Mouse (Mus musculus) fat pad, adult 2 months (tissue): ENCODE measurements around the gene Ankrd52.

ENCODE experiments used
- DNase-seq: peaks from one replicate; pipeline ENCODE4 v3.0.0-alpha.2; 2011; ENCODE audit warnings: low read depth, low spot score; ENCODE audit errors: extremely low read depth

The Ankrd52 gene

DNA sequence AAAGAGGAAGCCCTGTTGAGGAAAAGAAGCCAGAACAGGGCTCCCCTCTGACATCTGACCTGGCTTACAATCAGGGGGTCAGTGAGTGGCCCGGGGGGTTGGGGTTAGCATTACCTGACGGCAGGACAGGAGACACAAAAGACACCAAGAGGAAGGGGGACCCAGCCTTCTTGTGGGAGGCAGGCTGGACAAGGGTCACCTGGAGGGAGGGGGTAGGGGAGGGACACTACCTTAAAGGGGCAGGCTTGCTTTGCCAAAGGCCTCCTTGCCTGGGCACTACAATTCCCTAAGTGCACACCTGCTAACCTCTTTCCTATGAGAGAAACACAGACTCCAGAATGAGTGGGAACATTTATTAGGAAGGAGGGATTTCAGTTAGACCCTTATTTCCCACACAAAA, 24.1 kb downstream of the Ankrd52 start, which contains the start of gene Slc39a5:
TSS of gene Slc39a5 (minus strand) at position 174 of the 400 bp plus-strand sequence.
- no peak for DNase-seq

DNA sequence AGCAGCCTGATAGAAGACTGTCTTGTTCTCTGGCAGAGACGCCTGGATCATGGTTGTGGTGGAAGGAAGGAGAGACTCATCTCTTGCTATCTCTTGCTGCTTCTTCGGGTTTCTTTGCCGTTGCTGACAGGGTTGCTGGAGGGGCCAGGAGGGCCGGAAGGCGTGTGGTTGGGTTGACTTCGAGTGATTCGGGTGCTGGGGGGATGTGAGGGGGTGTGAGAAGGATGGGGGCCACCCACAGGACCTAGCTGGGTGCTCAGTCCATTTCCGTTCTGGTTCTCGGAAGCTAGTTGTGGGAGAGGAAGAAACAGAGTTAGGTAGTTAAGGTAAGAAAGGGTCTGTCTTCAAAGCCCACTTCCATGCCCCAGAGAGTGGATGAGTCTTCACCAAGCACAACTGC, 24.7 kb downstream of the Ankrd52 start:
- no peak for DNase-seq

DNA sequence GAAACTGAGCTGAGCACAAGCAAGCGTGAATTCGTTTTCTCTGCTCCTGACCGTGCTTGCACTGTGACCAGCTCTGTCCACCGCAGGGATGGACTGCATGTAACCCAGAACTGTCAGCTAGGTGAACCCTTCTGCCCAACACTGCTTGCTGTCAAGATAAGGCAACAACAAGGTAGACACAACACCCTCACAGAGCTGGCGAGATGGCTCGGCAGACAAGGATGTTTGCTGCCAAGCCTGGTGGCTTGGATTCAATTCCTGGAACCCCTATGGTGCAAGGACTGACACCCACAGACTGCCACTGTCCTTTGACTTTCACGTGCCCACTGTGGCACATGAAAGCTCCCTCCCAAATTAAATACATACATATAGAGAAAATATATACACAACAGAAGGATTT, 27.0 kb downstream of the Ankrd52 start:
- DNase-seq: no peak

- no peak for DNase-seq
Observed at GRCm38 (mm10) chr10:128408591-128409535, 31.9 kb downstream of the Ankrd52 start.

GRCm38 (mm10) chr10:128409692-128410559, 33.0 kb downstream of the Ankrd52 start:
- DNase-seq: peak; percentile 86

DNA sequence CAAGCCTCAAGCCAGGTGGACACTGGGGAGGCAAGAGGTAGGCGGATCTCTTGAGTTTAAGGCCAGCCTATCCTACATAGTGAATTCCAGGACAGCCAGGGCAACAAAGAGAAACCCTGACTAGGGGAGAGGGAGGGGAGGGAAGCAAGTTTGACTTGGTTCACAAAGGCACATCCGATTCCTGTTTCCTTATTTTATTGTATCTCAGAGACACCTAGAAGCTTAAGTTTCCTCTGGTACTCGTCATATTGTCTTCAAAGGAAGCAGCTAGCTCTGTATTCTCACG, 33.6 kb downstream of the Ankrd52 start:
- no peak for DNase-seq

- DNase-seq: peak; percentile 61
Observed at GRCm38 (mm10) chr10:128411211-128412054, 34.5 kb downstream of the Ankrd52 start, which contains the start of the genes Nabp2 and Rnf41. Gene Nabp2 (minus strand): TSS chr10:128411492. Gene Rnf41 (plus strand): TSS chr10:128411657.

DNA sequence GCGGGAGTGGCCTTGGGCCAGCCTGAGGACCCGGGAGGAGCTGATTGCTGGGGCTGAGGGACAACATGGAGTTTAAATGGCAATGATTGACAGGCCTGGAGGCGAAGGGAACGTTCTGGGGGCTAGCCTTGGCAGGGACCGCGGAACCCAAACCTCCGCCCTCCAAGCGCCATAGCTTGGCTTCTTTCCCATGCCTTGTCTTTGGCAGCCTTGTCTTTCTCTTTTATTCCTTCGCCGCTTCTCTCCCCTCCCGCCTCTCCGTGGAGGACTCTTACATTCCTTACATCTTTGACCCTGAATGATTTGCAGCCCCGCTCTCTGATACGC, 35.1 kb downstream of the Ankrd52 start:
- DNase-seq: no peak

GRCm38 (mm10) chr10:128412558-128412957, 35.6 kb downstream of the Ankrd52 start:
- no peak for DNase-seq

- no peak for DNase-seq
Observed at GRCm38 (mm10) chr10:128413076-128413475, 36.2 kb downstream of the Ankrd52 start.

GRCm38 (mm10) chr10:128414848-128415247, 37.9 kb downstream of the Ankrd52 start:
- DNase-seq: no peak

DNA sequence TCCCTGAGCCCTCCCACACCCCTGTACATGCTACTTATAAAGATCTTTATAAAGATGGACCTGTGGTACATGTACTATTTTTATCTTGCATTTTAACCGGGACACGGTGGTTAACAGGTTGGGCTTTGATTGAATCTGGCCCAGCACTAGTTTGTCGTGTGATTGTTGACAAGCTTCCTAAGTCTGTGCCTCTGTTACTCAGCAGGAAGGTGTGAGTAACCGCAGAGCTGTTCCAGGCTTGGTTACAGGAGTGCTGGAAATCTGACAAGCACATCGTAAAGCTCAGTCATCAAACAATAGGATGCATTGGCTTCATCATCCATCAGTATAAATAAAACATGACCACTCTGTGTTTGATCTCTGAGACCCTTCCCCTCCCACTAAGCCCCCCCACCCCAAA, 45.5 kb downstream of the Ankrd52 start:
- DNase-seq: no peak

DNA sequence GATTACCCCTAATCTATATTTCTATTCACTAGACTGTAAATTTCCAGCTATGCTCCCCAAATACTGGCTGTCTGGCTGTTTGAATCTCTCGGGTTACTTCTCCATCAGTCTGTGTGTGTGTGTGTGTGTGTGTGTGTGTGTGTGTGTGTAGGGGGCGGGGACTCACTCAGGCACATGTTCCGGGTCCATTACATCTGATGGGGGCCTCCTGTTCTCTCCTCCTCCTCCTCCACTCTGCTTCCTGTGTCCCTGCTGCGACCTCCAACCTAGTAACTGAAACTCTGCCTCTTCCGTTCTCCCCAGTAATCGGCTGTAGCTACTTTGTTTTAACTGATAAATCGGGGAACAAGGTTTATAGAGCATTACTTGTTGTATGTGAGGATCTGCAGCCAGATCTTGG, 47.7 kb downstream of the Ankrd52 start:
- DNase-seq: no peak

GRCm38 (mm10) chr10:128425260-128425659, 48.3 kb downstream of the Ankrd52 start:
- DNase-seq: no peak

DNA sequence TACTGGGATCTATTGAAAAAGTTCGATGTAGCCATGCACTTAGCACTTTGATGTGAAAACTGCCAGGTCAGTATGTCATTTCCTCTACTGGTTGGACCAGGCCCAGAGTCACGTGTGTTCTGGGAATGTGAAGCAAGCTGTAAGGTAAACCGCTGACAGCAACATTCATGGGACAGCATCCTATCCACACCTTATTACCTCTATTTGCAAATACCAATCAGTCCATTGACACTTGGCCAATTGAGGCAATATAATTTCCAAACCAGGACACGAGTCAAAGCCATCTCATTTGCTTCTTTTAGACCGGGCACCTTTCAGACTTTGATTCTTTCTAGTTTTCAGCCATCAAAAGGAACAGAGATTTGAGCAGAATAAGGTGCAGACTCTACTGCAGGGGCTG, 52.1 kb downstream of the Ankrd52 start:
- peak; percentile 76 for DNase-seq

GRCm38 (mm10) chr10:128429454-128429853, 52.5 kb downstream of the Ankrd52 start:
- peak; percentile 81 for DNase-seq

- no peak for DNase-seq
Observed at GRCm38 (mm10) chr10:128433417-128433816, 56.5 kb downstream of the Ankrd52 start.

DNA sequence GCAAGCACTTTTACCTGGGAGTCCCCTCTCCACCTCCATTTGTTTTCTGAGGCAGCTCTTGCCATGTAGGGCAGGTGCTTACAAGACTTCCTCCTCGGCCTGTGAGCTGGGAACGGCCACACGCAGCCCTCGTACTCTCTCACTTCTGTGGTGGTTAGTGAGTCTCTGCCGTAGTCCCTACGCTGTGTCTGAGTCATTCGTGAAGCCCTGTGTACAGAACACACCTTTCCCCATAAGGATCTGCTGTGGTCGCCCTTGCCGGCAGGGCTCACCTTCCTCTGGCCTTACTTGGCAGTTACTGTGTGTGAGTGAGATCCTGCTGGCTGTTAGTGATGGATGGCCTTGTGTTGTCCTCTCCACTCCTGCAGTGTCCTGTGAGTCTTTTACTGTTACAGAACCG, 57.8 kb downstream of the Ankrd52 start:
- no peak for DNase-seq

- DNase-seq: no peak
Observed at GRCm38 (mm10) chr10:128435186-128435823, 58.4 kb downstream of the Ankrd52 start.

- DNase-seq: no peak
Observed at GRCm38 (mm10) chr10:128435873-128436272, 59.0 kb downstream of the Ankrd52 start.
